Mouse (Mus musculus) lung, postnatal 14 days (tissue): ENCODE measurements around the gene Inpp5b.
"Not testable (repeated sequence)": the region's sequence is repeated elsewhere in the genome, so short reads cannot be mapped to it uniquely, and the experiment has no call there.

Experiments
- DNase-seq: peaks from one replicate; pipeline ENCODE4 v3.0.0; 2021

The Inpp5b gene

GRCm38 (mm10) chr4:124710776-124711291, 30.8 kb upstream of the Inpp5b start:
- DNase-seq, result peak; percentile 60

GRCm38 (mm10) chr4:124712618-124713017, 29.0 kb upstream of the Inpp5b start:
- no peak for DNase-seq

GRCm38 (mm10) chr4:124713850-124714249, 27.8 kb upstream of the Inpp5b start:
- not testable (repeated sequence) for DNase-seq

- DNase-seq, result peak; percentile 95
Observed at GRCm38 (mm10) chr4:124714545-124715481, 26.8 kb upstream of the Inpp5b start, which contains the start of gene Sf3a3. Gene Sf3a3, plus strand, starts transcription at chr4:124714776.

GRCm38 (mm10) chr4:124719101-124719500, 22.5 kb upstream of the Inpp5b start:
- DNase-seq, result no peak

GRCm38 (mm10) chr4:124726121-124726520, 15.5 kb upstream of the Inpp5b start:
- DNase-seq, result no peak

GRCm38 (mm10) chr4:124736952-124737351, 4.7 kb upstream of the Inpp5b start:
- DNase-seq, result no peak

GRCm38 (mm10) chr4:124737486-124737885, 4.2 kb upstream of the Inpp5b start:
- DNase-seq, result no peak

- DNase-seq, result no peak
Observed at GRCm38 (mm10) chr4:124738013-124738412, 3.6 kb upstream of the Inpp5b start.

GRCm38 (mm10) chr4:124738783-124739182, 2.9 kb upstream of the Inpp5b start:
- DNase-seq, result no peak

GRCm38 (mm10) chr4:124742839-124743238, 1.2 kb downstream of the Inpp5b start:
- DNase-seq, result no peak

- DNase-seq, result no peak
Observed at GRCm38 (mm10) chr4:124746577-124746976, 4.9 kb downstream of the Inpp5b start.

- DNase-seq, result no peak
Observed at GRCm38 (mm10) chr4:124747851-124748250, 6.2 kb downstream of the Inpp5b start.

GRCm38 (mm10) chr4:124751300-124752250, 9.9 kb downstream of the Inpp5b start:
- DNase-seq, result peak; percentile 97

GRCm38 (mm10) chr4:124752281-124753199, 10.9 kb downstream of the Inpp5b start:
- DNase-seq, result peak; percentile 70

GRCm38 (mm10) chr4:124755526-124755925, 13.9 kb downstream of the Inpp5b start:
- no peak for DNase-seq

- peak; percentile 19 for DNase-seq
Observed at GRCm38 (mm10) chr4:124759305-124759811, 17.7 kb downstream of the Inpp5b start.

GRCm38 (mm10) chr4:124761201-124761600, 19.6 kb downstream of the Inpp5b start:
- DNase-seq, result no peak

- DNase-seq, result no peak
Observed at GRCm38 (mm10) chr4:124762858-124763452, 21.3 kb downstream of the Inpp5b start.

GRCm38 (mm10) chr4:124765802-124766565, 24.3 kb downstream of the Inpp5b start:
- DNase-seq, result no peak
